Mouse (Mus musculus): ENCODE measurements around the gene Tardbp. TPM values are rescaled to one million over a fixed set of nuclear protein-coding genes. Genes with fewer than 3 reads are reported as not detected.

Gene Tardbp
- polyA plus RNA-seq, 1 experiment from 2014 or later: 153 TPM

GRCm38 (mm10) chr4:148632013-148632692 lies 5.3 kb upstream of the Tardbp start:
- Histone ChIP-seq H3K4me3 (ENCODE audit: low read depth, low read length) (no peak overlapping the region), H3K4me1 (replicated peaks; ENCODE audit: control insufficient read depth, insufficient read depth, low read length) (no peaks in the 10 kb centered on the region), H3K9ac (ENCODE audit: low read length) (no peak overlapping the region), H3K4me2 (ENCODE audit: low read length) (no peak overlapping the region), H3K9me3 (ENCODE audit: control insufficient read depth, low read length) (no peaks in the 10 kb centered on the region), H3K27ac (ENCODE audit: low read depth) (no peak overlapping the region), H3K27me3 (replicated peaks; ENCODE audit: control insufficient read depth, insufficient read depth, low read length) (no peaks in the 10 kb centered on the region), H3K36me3 (ENCODE audit: control insufficient read depth, insufficient read depth, low read length) (no peaks in the 10 kb centered on the region)
- WGBS: 58% methylated on average over 3 of the region's 3 CpGs
- ATAC-seq (replicated peaks; ENCODE audit: low FRiP score, low TSS enrichment, low read depth): no peak
- no peak for DNase-seq (ENCODE audit: low spot score)

- H3K9ac ChIP-seq (ENCODE audit: low read length): peak overlapping the region; percentile 92; the same call in 1 of the 2 replicates
- H3K27me3 ChIP-seq (replicated peaks; ENCODE audit: control insufficient read depth, insufficient read depth, low read length): no peaks in the 10 kb centered on the region
- peak overlapping the region; percentile 67 for H3K4me3 ChIP-seq (ENCODE audit: low read depth, low read length)
- no peak overlapping the region for H3K27ac ChIP-seq (ENCODE audit: low read depth)
- H3K9me3 ChIP-seq (ENCODE audit: control insufficient read depth, low read length): no peaks in the 10 kb centered on the region
- ATAC-seq (replicated peaks; ENCODE audit: low FRiP score, low TSS enrichment, low read depth) (peak; percentile 13), DNase-seq (ENCODE audit: low spot score) (no peak)
- 64% methylated on average over 3 of the region's 3 CpGs for WGBS
- H3K4me1 ChIP-seq (replicated peaks; ENCODE audit: control insufficient read depth, insufficient read depth, low read length): peaks cover 13% of the 10 kb centered on the region
- peaks cover 30% of the 10 kb centered on the region for H3K36me3 ChIP-seq (ENCODE audit: control insufficient read depth, insufficient read depth, low read length)
- H3K4me2 ChIP-seq (ENCODE audit: low read length): peak overlapping the region; percentile 53
Observed at GRCm38 (mm10) chr4:148627246-148627645, 427 bp upstream of the Tardbp start.

GRCm38 (mm10) chr4:148625756-148626622 lies 830 bp downstream of the Tardbp start:
- no peaks in the 10 kb centered on the region for H3K9me3 ChIP-seq (ENCODE audit: control insufficient read depth, low read length)
- DNase-seq (ENCODE audit: low spot score) (no peak), ATAC-seq (replicated peaks; ENCODE audit: low FRiP score, low TSS enrichment, low read depth) (peak; percentile 54)
- peak overlapping the region; percentile 92 for H3K9ac ChIP-seq (ENCODE audit: low read length)
- peaks cover 43% of the 10 kb centered on the region for H3K36me3 ChIP-seq (ENCODE audit: control insufficient read depth, insufficient read depth, low read length)
- WGBS: under 1% methylated on average over 57 of the region's 57 CpGs
- peaks cover 13% of the 10 kb centered on the region for H3K4me1 ChIP-seq (replicated peaks; ENCODE audit: control insufficient read depth, insufficient read depth, low read length)
- H3K4me3 ChIP-seq (ENCODE audit: low read depth, low read length): peak overlapping the region; percentile 67
- H3K27ac ChIP-seq (ENCODE audit: low read depth): peak overlapping the region; percentile 88
- peak overlapping the region; percentile 82 for H3K4me2 ChIP-seq (ENCODE audit: low read length)
- H3K27me3 ChIP-seq (replicated peaks; ENCODE audit: control insufficient read depth, insufficient read depth, low read length): no peaks in the 10 kb centered on the region

- ATAC-seq (replicated peaks; ENCODE audit: low FRiP score, low TSS enrichment, low read depth) (no peak), DNase-seq (ENCODE audit: low spot score) (peak; percentile 51)
- Histone ChIP-seq H3K27me3 (replicated peaks; ENCODE audit: control insufficient read depth, insufficient read depth, low read length) (no peaks in the 10 kb centered on the region), H3K27ac (ENCODE audit: low read depth) (no peak overlapping the region), H3K36me3 (ENCODE audit: control insufficient read depth, insufficient read depth, low read length) (peaks cover 53% of the 10 kb centered on the region), H3K4me1 (replicated peaks; ENCODE audit: control insufficient read depth, insufficient read depth, low read length) (peaks cover 13% of the 10 kb centered on the region), H3K9ac (ENCODE audit: low read length) (peak overlapping the region; percentile 16; the same call in 1 of the 2 replicates), H3K4me2 (ENCODE audit: low read length) (peak overlapping the region; percentile 82), H3K4me3 (ENCODE audit: low read depth, low read length) (peak overlapping the region; percentile 67), H3K9me3 (ENCODE audit: control insufficient read depth, low read length) (no peaks in the 10 kb centered on the region)
- WGBS: 85% methylated on average over 10 of the region's 10 CpGs
Observed at GRCm38 (mm10) chr4:148625010-148625409, 1.8 kb downstream of the Tardbp start.

- peaks cover 67% of the 10 kb centered on the region for H3K36me3 ChIP-seq (ENCODE audit: control insufficient read depth, insufficient read depth, low read length)
- H3K9ac ChIP-seq (ENCODE audit: low read length): no peak overlapping the region
- H3K9me3 ChIP-seq (ENCODE audit: control insufficient read depth, low read length): no peaks in the 10 kb centered on the region
- H3K27me3 ChIP-seq (replicated peaks; ENCODE audit: control insufficient read depth, insufficient read depth, low read length): no peaks in the 10 kb centered on the region
- H3K4me2 ChIP-seq (ENCODE audit: low read length): no peak overlapping the region
- ATAC-seq (replicated peaks; ENCODE audit: low FRiP score, low TSS enrichment, low read depth) (no peak), DNase-seq (ENCODE audit: low spot score) (no peak)
- H3K4me3 ChIP-seq (ENCODE audit: low read depth, low read length): no peak overlapping the region
- WGBS: 75% methylated on average over 4 of the region's 4 CpGs
- peaks cover 13% of the 10 kb centered on the region for H3K4me1 ChIP-seq (replicated peaks; ENCODE audit: control insufficient read depth, insufficient read depth, low read length)
- no peak overlapping the region for H3K27ac ChIP-seq (ENCODE audit: low read depth)
Observed at GRCm38 (mm10) chr4:148623609-148624008, 3.2 kb downstream of the Tardbp start.

- no peak overlapping the region for H3K9ac ChIP-seq (ENCODE audit: low read length)
- DNase-seq (ENCODE audit: low spot score) (no peak), ATAC-seq (replicated peaks; ENCODE audit: low FRiP score, low TSS enrichment, low read depth) (no peak)
- H3K9me3 ChIP-seq (ENCODE audit: control insufficient read depth, low read length): no peaks in the 10 kb centered on the region
- H3K4me1 ChIP-seq (replicated peaks; ENCODE audit: control insufficient read depth, insufficient read depth, low read length): peaks cover 13% of the 10 kb centered on the region
- no peak overlapping the region for H3K27ac ChIP-seq (ENCODE audit: low read depth)
- 92% methylated on average over 4 of the region's 4 CpGs for WGBS
- H3K36me3 ChIP-seq (ENCODE audit: control insufficient read depth, insufficient read depth, low read length): peaks cover 76% of the 10 kb centered on the region
- H3K27me3 ChIP-seq (replicated peaks; ENCODE audit: control insufficient read depth, insufficient read depth, low read length): no peaks in the 10 kb centered on the region
- H3K4me2 ChIP-seq (ENCODE audit: low read length): no peak overlapping the region
- H3K4me3 ChIP-seq (ENCODE audit: low read depth, low read length): no peak overlapping the region
Observed at GRCm38 (mm10) chr4:148622485-148622884, 4.3 kb downstream of the Tardbp start.

- Histone ChIP-seq H3K36me3 (ENCODE audit: control insufficient read depth, insufficient read depth, low read length) (peaks cover 93% of the 10 kb centered on the region), H3K9me3 (ENCODE audit: control insufficient read depth, low read length) (no peaks in the 10 kb centered on the region), H3K27ac (ENCODE audit: low read depth) (no peak overlapping the region), H3K9ac (ENCODE audit: low read length) (no peak overlapping the region), H3K4me1 (replicated peaks; ENCODE audit: control insufficient read depth, insufficient read depth, low read length) (peaks cover 13% of the 10 kb centered on the region), H3K4me2 (ENCODE audit: low read length) (no peak overlapping the region), H3K27me3 (replicated peaks; ENCODE audit: control insufficient read depth, insufficient read depth, low read length) (no peaks in the 10 kb centered on the region), H3K4me3 (ENCODE audit: low read depth, low read length) (no peak overlapping the region)
- DNase-seq (ENCODE audit: low spot score): no peak
- no peak for ATAC-seq (replicated peaks; ENCODE audit: low FRiP score, low TSS enrichment, low read depth)
- WGBS: 96% methylated on average over 1 of the region's 1 CpGs
Observed at GRCm38 (mm10) chr4:148620718-148621117, 6.1 kb downstream of the Tardbp start.

GRCm38 (mm10) chr4:148619805-148620204 lies 7.0 kb downstream of the Tardbp start:
- no peak overlapping the region for H3K4me3 ChIP-seq (ENCODE audit: low read depth, low read length)
- peaks cover 9% of the 10 kb centered on the region for H3K4me1 ChIP-seq (replicated peaks; ENCODE audit: control insufficient read depth, insufficient read depth, low read length)
- peaks cover 98% of the 10 kb centered on the region for H3K36me3 ChIP-seq (ENCODE audit: control insufficient read depth, insufficient read depth, low read length)
- H3K27ac ChIP-seq (ENCODE audit: low read depth): no peak overlapping the region
- no peak for DNase-seq (ENCODE audit: low spot score)
- 57% methylated on average over 1 of the region's 1 CpGs for WGBS
- H3K9ac ChIP-seq (ENCODE audit: low read length): no peak overlapping the region
- H3K4me2 ChIP-seq (ENCODE audit: low read length): no peak overlapping the region
- no peaks in the 10 kb centered on the region for H3K27me3 ChIP-seq (replicated peaks; ENCODE audit: control insufficient read depth, insufficient read depth, low read length)
- no peak for ATAC-seq (replicated peaks; ENCODE audit: low FRiP score, low TSS enrichment, low read depth)
- H3K9me3 ChIP-seq (ENCODE audit: control insufficient read depth, low read length): no peaks in the 10 kb centered on the region
